Mouse (Mus musculus): Measurements from ENCODE around the gene Cfap97d2. TPM values are rescaled to one million over a fixed set of nuclear protein-coding genes. Genes with fewer than 3 reads are reported as not detected.

Cfap97d2 gene
- under 1 TPM in 1 of 2 experiments, not detected in 1; 0.25 TPM for polyA plus RNA-seq (2017; shearing (Covaris generic))

DNA sequence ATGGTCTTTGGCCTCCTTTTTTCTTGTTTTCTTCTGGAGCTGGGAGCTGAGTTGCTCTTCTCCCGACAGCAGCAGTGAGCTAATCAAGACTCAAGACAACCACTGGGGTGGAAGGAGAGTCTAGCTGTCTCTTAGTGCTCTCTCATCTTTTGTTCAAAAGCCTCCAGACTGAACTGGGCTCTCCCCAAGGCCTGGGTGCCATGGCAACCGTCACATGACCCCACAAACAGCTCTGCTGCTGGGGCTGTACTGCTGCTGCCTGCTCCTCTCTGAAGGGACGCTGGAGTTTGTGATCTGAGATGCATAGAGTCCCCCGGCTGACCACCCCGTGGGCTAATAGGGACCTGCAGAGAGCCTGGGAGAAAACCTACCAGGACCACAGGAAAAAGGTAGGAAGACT is at the start of gene Cfap97d2:
Gene Cfap97d2, plus strand, starts transcription at position 222 of the 400 bp plus-strand sequence.

GRCm38 (mm10) chr8:13677413-13677883 is 28.2 kb upstream of the Cfap97d2 start, which contains the start of gene Rasa3:
Gene Rasa3 (minus strand): TSS chr8:13677603.

DNA sequence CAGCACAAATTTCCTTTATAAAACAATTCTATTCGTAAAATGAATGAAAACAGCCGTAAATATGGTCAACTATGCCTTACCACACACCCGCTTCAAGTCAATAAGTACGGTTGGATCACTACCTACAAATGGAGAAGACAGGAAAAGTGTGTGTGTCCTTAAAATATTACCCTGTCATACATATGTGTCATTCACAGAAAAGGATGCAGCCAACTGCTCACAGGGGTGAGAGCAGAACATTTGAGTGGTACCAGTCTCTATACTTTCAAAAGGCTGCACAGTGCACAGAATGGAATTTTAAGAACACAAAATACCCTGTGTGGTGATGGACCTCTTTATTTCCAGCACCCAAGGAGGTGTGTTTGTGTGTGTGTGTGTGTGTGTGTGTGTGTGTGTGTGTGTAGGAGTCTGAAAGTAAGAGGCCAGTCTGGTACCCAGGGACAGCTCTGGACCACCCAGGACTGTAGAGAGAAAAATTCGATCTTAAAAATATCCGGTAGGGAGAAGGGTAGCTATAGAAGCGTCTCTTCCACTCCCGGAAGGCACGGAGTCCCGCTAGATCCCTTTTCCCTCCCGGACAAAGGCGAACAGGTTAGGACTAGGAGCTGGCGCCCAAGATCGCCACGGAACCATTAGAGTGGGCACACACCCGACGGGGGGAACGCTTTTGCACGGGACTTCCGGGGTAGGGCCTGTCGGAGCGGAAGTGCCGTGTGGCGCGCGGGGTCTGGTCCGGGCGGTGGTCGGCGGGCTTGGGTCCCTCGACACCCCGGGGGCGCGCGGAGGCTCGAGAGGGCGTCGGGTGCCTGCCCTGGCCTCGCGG is 51.5 kb downstream of the Cfap97d2 start, which contains the start of gene Cdc16:
Gene Cdc16, plus strand, starts transcription at position 695 of the 823 bp plus-strand sequence.

DNA sequence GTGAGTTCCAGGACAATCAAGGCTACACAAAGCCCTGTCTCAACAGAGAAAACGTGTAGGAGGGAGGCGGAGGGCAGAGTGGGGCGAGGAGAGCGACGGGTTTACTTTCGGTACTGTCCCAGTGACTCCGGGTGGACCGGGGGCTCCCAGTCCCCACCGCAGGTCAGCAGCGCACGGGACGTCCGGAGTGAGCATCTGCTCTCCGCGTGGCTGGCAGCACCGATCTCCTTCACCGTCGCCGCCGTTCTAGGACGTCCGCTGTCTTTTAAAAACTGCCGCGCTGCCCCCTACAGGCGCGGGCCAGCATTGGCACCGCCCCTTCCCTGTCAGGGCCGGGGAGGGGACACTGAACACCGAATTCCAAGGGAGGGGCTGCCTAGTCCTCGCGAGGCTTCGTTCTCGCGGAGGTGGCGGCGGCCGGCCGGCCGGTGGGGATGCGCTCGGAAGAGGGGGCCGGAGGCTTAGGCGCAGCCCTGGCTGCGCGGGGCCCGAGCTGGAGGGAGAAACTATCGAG is 79.6 kb downstream of the Cfap97d2 start, which contains the start of gene Upf3a:
Gene Upf3a, plus strand, starts transcription at position 366 of the 514 bp plus-strand sequence.

Other genes with a start within 250 kb of the Cfap97d2 start
- under 1 TPM; 0.14 to 0.43 TPM for gene Gas6, start 211.4 kb upstream of the Cfap97d2 start, polyA plus RNA-seq (2017; shearing (Covaris generic))
- gene 1700029H14Rik, start 143.4 kb upstream of the Cfap97d2 start, polyA plus RNA-seq (2017; shearing (Covaris generic)), result under 1 TPM in 1 of 2 experiments, not detected in 1; 0.15 TPM
- gene Rasa3, start 28.3 kb upstream of the Cfap97d2 start, polyA plus RNA-seq (2017; shearing (Covaris generic)), result 100 to 1,000 TPM; 173 to 206 TPM
- gene Cdc16, start 51.8 kb downstream of the Cfap97d2 start, polyA plus RNA-seq (2017; shearing (Covaris generic)), result 10 to 100 TPM; 47.6 to 73.3 TPM
- gene Upf3a, start 79.7 kb downstream of the Cfap97d2 start, polyA plus RNA-seq (2017; shearing (Covaris generic)), result 10 to 100 TPM; 43.7 to 47.9 TPM
- under 1 TPM in 1 of 2 experiments, not detected in 1; 0.07 TPM for gene AF366264, start 132.5 kb downstream of the Cfap97d2 start, polyA plus RNA-seq (2017; shearing (Covaris generic))
- 10 to 100 TPM; 27.2 to 30.6 TPM for gene Champ1, start 163.8 kb downstream of the Cfap97d2 start, polyA plus RNA-seq (2017; shearing (Covaris generic))
- 1 to 10 TPM in 1 of 2 experiments, under 1 TPM in 1; 0.37 to 1.6 TPM for gene Coprs, start 184.4 kb downstream of the Cfap97d2 start, polyA plus RNA-seq (2017; shearing (Covaris generic))

All from activated CD4-positive, CD25-positive, alpha-beta regulatory T cell (primary cell).